Mouse (Mus musculus): ENCODE data around the gene Pga5. TPM values are rescaled to one million over a fixed set of nuclear protein-coding genes. Genes with fewer than 3 reads are reported as not detected.

The Pga5 gene
- not detected in 2 replicates for polyA plus RNA-seq (2015; fragmentation: Nextera tagmentation; extraction: Ambion mirVana)

GRCm38 (mm10) chr19:10677915-10678771 lies at the start of gene Pga5:
Pga5 (minus strand) TSS chr19:10678071.
- no peak within 1 kb of the TSS for H3K9ac ChIP-seq (replicated peaks; ENCODE audit: low read depth, low read length)
- peak; percentile 52 for ATAC-seq
- H3K9me3 ChIP-seq (ENCODE audit: control insufficient read depth, low read length): no peaks in the 10 kb centered on the region
- 42% methylated on average over 6 of the region's 6 CpGs for WGBS
- peak within 1 kb of the TSS; percentile 58 for H3K27ac ChIP-seq (ENCODE audit: low read length)
- H3K36me3 ChIP-seq (ENCODE audit: control insufficient read depth, insufficient read depth): no peaks in the 10 kb centered on the region
- no peak within 1 kb of the TSS for H3K4me3 ChIP-seq (replicated peaks; ENCODE audit: low read length)
- peaks cover 7% of the 10 kb centered on the region for H3K4me1 ChIP-seq (replicated peaks; ENCODE audit: control insufficient read depth, insufficient read depth, low read length)
- H3K27me3 ChIP-seq (replicated peaks; ENCODE audit: control insufficient read depth, insufficient read depth, low read length): no peaks in the 10 kb centered on the region
- no peak within 1 kb of the TSS for H3K4me2 ChIP-seq (ENCODE audit: low read length)

GRCm38 (mm10) chr19:10724629-10725363 lies 46.9 kb upstream of the Pga5 start:
- H3K4me3 ChIP-seq (replicated peaks; ENCODE audit: low read length): no peak overlapping the region
- H3K27me3 ChIP-seq (replicated peaks; ENCODE audit: control insufficient read depth, insufficient read depth, low read length): no peaks in the 10 kb centered on the region
- no peak overlapping the region for H3K27ac ChIP-seq (ENCODE audit: low read length)
- no peaks in the 10 kb centered on the region for H3K36me3 ChIP-seq (ENCODE audit: control insufficient read depth, insufficient read depth)
- H3K4me1 ChIP-seq (replicated peaks; ENCODE audit: control insufficient read depth, insufficient read depth, low read length): no peaks in the 10 kb centered on the region; the same call in 1 of the 2 replicates
- H3K4me2 ChIP-seq (ENCODE audit: low read length): no peak overlapping the region
- 84% methylated on average over 13 of the region's 13 CpGs for WGBS
- no peak overlapping the region for H3K9ac ChIP-seq (replicated peaks; ENCODE audit: low read depth, low read length)
- no peak for ATAC-seq
- no peaks in the 10 kb centered on the region for H3K9me3 ChIP-seq (ENCODE audit: control insufficient read depth, low read length)

- Histone ChIP-seq H3K27me3 (replicated peaks; ENCODE audit: control insufficient read depth, insufficient read depth, low read length) (no peaks in the 10 kb centered on the region), H3K27ac (ENCODE audit: low read length) (no peak overlapping the region), H3K4me1 (replicated peaks; ENCODE audit: control insufficient read depth, insufficient read depth, low read length) (no peaks in the 10 kb centered on the region; the same call in 1 of the 2 replicates), H3K4me3 (replicated peaks; ENCODE audit: low read length) (no peak overlapping the region), H3K9ac (replicated peaks; ENCODE audit: low read depth, low read length) (no peak overlapping the region), H3K4me2 (ENCODE audit: low read length) (no peak overlapping the region), H3K9me3 (ENCODE audit: control insufficient read depth, low read length) (no peaks in the 10 kb centered on the region), H3K36me3 (ENCODE audit: control insufficient read depth, insufficient read depth) (no peaks in the 10 kb centered on the region)
- WGBS: 31% methylated on average over 5 of the region's 5 CpGs
- ATAC-seq: peak; percentile 5; the same call in 1 of the 2 replicates
These were observed 45.8 kb upstream of the Pga5 start for GRCm38 (mm10) chr19:10723649-10724048.

- H3K27ac ChIP-seq (ENCODE audit: low read length): no peak overlapping the region
- WGBS: 18% methylated on average over 13 of the region's 13 CpGs
- H3K4me2 ChIP-seq (ENCODE audit: low read length): no peak overlapping the region
These were observed 45.2 kb upstream of the Pga5 start for GRCm38 (mm10) chr19:10723084-10723483.

GRCm38 (mm10) chr19:10721064-10721463 lies 43.2 kb upstream of the Pga5 start:
- no peak overlapping the region for H3K4me3 ChIP-seq (replicated peaks; ENCODE audit: low read length)
- H3K4me1 ChIP-seq (replicated peaks; ENCODE audit: control insufficient read depth, insufficient read depth, low read length): no peaks in the 10 kb centered on the region; the same call in 1 of the 2 replicates
- 62% methylated on average over 5 of the region's 5 CpGs for WGBS
- no peak overlapping the region for H3K27ac ChIP-seq (ENCODE audit: low read length)
- H3K9me3 ChIP-seq (ENCODE audit: control insufficient read depth, low read length): no peaks in the 10 kb centered on the region
- no peak for ATAC-seq
- H3K36me3 ChIP-seq (ENCODE audit: control insufficient read depth, insufficient read depth): no peaks in the 10 kb centered on the region
- H3K27me3 ChIP-seq (replicated peaks; ENCODE audit: control insufficient read depth, insufficient read depth, low read length): no peaks in the 10 kb centered on the region
- no peak overlapping the region for H3K4me2 ChIP-seq (ENCODE audit: low read length)
- H3K9ac ChIP-seq (replicated peaks; ENCODE audit: low read depth, low read length): no peak overlapping the region

More at GRCm38 (mm10) chr19:10723084-10723483, 45.2 kb upstream of the Pga5 start:
- Histone ChIP-seq H3K36me3 (ENCODE audit: control insufficient read depth, insufficient read depth) (no peaks in the 10 kb centered on the region), H3K4me1 (replicated peaks; ENCODE audit: control insufficient read depth, insufficient read depth, low read length) (no peaks in the 10 kb centered on the region; the same call in 1 of the 2 replicates), H3K4me3 (replicated peaks; ENCODE audit: low read length) (no peak overlapping the region), H3K9me3 (ENCODE audit: control insufficient read depth, low read length) (no peaks in the 10 kb centered on the region), H3K9ac (replicated peaks; ENCODE audit: low read depth, low read length) (0 out of 2 replicates have a peak overlapping the region, but pooled peaks have one; percentile 18), H3K27me3 (replicated peaks; ENCODE audit: control insufficient read depth, insufficient read depth, low read length) (no peaks in the 10 kb centered on the region)
- ATAC-seq: no peak

GRCm38 (mm10) chr19:10720524-10720923 lies 42.7 kb upstream of the Pga5 start:
- 25% methylated on average over 3 of the region's 3 CpGs for WGBS
- H3K9ac ChIP-seq (replicated peaks; ENCODE audit: low read depth, low read length): no peak overlapping the region
- H3K36me3 ChIP-seq (ENCODE audit: control insufficient read depth, insufficient read depth): no peaks in the 10 kb centered on the region
- H3K9me3 ChIP-seq (ENCODE audit: control insufficient read depth, low read length): no peaks in the 10 kb centered on the region
- H3K4me3 ChIP-seq (replicated peaks; ENCODE audit: low read length): no peak overlapping the region
- H3K27ac ChIP-seq (ENCODE audit: low read length): no peak overlapping the region
- no peaks in the 10 kb centered on the region for H3K27me3 ChIP-seq (replicated peaks; ENCODE audit: control insufficient read depth, insufficient read depth, low read length)
- H3K4me2 ChIP-seq (ENCODE audit: low read length): no peak overlapping the region
- H3K4me1 ChIP-seq (replicated peaks; ENCODE audit: control insufficient read depth, insufficient read depth, low read length): no peaks in the 10 kb centered on the region; the same call in 1 of the 2 replicates
- ATAC-seq: no peak

GRCm38 (mm10) chr19:10719751-10720150 lies 41.9 kb upstream of the Pga5 start:
- no peak overlapping the region for H3K4me2 ChIP-seq (ENCODE audit: low read length)
- no peak overlapping the region for H3K27ac ChIP-seq (ENCODE audit: low read length)
- H3K27me3 ChIP-seq (replicated peaks; ENCODE audit: control insufficient read depth, insufficient read depth, low read length): no peaks in the 10 kb centered on the region
- WGBS: 25% methylated on average over 2 of the region's 2 CpGs
- no peak overlapping the region for H3K9ac ChIP-seq (replicated peaks; ENCODE audit: low read depth, low read length)
- H3K9me3 ChIP-seq (ENCODE audit: control insufficient read depth, low read length): no peaks in the 10 kb centered on the region
- H3K36me3 ChIP-seq (ENCODE audit: control insufficient read depth, insufficient read depth): no peaks in the 10 kb centered on the region
- H3K4me1 ChIP-seq (replicated peaks; ENCODE audit: control insufficient read depth, insufficient read depth, low read length): no peaks in the 10 kb centered on the region; the same call in 1 of the 2 replicates
- no peak overlapping the region for H3K4me3 ChIP-seq (replicated peaks; ENCODE audit: low read length)
- ATAC-seq: peak; percentile 18; the same call in 1 of the 2 replicates

- H3K4me1 ChIP-seq (replicated peaks; ENCODE audit: control insufficient read depth, insufficient read depth, low read length): peaks cover 2% of the 10 kb centered on the region; the same call in 1 of the 2 replicates
- ATAC-seq: no peak
- 78% methylated on average over 7 of the region's 7 CpGs for WGBS
- H3K27ac ChIP-seq (ENCODE audit: low read length): no peak overlapping the region
- H3K9me3 ChIP-seq (ENCODE audit: control insufficient read depth, low read length): no peaks in the 10 kb centered on the region
- no peak overlapping the region for H3K4me2 ChIP-seq (ENCODE audit: low read length)
- H3K36me3 ChIP-seq (ENCODE audit: control insufficient read depth, insufficient read depth): peaks cover 4% of the 10 kb centered on the region
- no peaks in the 10 kb centered on the region for H3K27me3 ChIP-seq (replicated peaks; ENCODE audit: control insufficient read depth, insufficient read depth, low read length)
- H3K4me3 ChIP-seq (replicated peaks; ENCODE audit: low read length): no peak overlapping the region
- H3K9ac ChIP-seq (replicated peaks; ENCODE audit: low read depth, low read length): no peak overlapping the region
These were observed 40.4 kb upstream of the Pga5 start for GRCm38 (mm10) chr19:10718251-10718775.

GRCm38 (mm10) chr19:10715476-10715875 lies 37.6 kb upstream of the Pga5 start:
- Histone ChIP-seq H3K36me3 (ENCODE audit: control insufficient read depth, insufficient read depth) (peaks cover 12% of the 10 kb centered on the region), H3K4me3 (replicated peaks; ENCODE audit: low read length) (no peak overlapping the region), H3K27ac (ENCODE audit: low read length) (no peak overlapping the region), H3K4me2 (ENCODE audit: low read length) (no peak overlapping the region), H3K9me3 (ENCODE audit: control insufficient read depth, low read length) (no peaks in the 10 kb centered on the region), H3K9ac (replicated peaks; ENCODE audit: low read depth, low read length) (no peak overlapping the region), H3K4me1 (replicated peaks; ENCODE audit: control insufficient read depth, insufficient read depth, low read length) (peaks cover 6% of the 10 kb centered on the region; the same call in 1 of the 2 replicates), H3K27me3 (replicated peaks; ENCODE audit: control insufficient read depth, insufficient read depth, low read length) (no peaks in the 10 kb centered on the region)
- WGBS: 85% methylated on average over 6 of the region's 6 CpGs
- no peak for ATAC-seq
